Mouse (Mus musculus): ENCODE measurements around the gene Crybg3. TPM values are rescaled to one million over a fixed set of nuclear protein-coding genes. Genes with fewer than 3 reads are reported as not detected.

Crybg3 gene
- polyA plus RNA-seq, 1 experiment = 1.8 TPM

DNA sequence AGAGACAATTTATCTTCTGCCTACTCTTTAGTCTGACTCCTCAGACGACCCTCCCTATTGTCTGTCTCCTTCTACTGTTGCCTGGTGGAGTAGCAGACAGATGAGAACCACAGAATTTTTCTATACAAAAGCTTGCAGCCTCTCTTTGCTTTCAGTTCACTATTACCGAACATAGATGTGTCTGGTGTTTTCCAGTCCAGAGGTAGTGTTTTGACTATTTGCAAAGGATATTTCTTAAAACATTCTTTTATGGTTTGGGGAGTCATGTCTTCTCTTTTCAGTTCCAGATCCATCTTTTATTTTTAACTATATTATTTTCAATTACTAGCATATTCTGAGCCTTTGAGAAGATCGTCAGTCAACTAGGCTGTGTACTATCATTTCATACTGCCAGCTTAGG, 14.9 kb upstream of the Crybg3 start:
- no peak for TF ChIP-seq CTCF (IDR thresholded peaks at IDR 0.05; ENCODE audit: extremely low read depth, insufficient read length, insufficient replicate concordance, low read depth, low read length)
- TF ChIP-seq POLR2A (IDR thresholded peaks at IDR 0.05; ENCODE audit: low read depth, low read length) = no peak
- WGBS = 64% methylated on average over 3 of the region's 3 CpGs
- H3K27me3 ChIP-seq (ENCODE audit: control insufficient read depth, insufficient read depth, low read length) = no peaks in the 10 kb centered on the region
- H3K36me3 ChIP-seq (ENCODE audit: control insufficient read depth, insufficient read depth, low read length) = no peaks in the 10 kb centered on the region
- no peak overlapping the region for H3K4me3 ChIP-seq (ENCODE audit: low read depth, low read length)
- H3K4me1 ChIP-seq (ENCODE audit: control insufficient read depth, insufficient read depth, insufficient read length, low read length) = peaks cover 1% of the 10 kb centered on the region; the same call in 1 of the 2 replicates
- no peak overlapping the region for H3K27ac ChIP-seq (ENCODE audit: insufficient read depth, low read depth, low read length)

- H3K27me3 ChIP-seq (ENCODE audit: control insufficient read depth, insufficient read depth, low read length) = no peaks in the 10 kb centered on the region
- TF ChIP-seq CTCF (IDR thresholded peaks at IDR 0.05; ENCODE audit: extremely low read depth, insufficient read length, insufficient replicate concordance, low read depth, low read length) = no peak
- no peak for TF ChIP-seq POLR2A (IDR thresholded peaks at IDR 0.05; ENCODE audit: low read depth, low read length)
- H3K4me1 ChIP-seq (ENCODE audit: control insufficient read depth, insufficient read depth, insufficient read length, low read length) = no peaks in the 10 kb centered on the region
- H3K27ac ChIP-seq (ENCODE audit: insufficient read depth, low read depth, low read length) = no peak overlapping the region
- H3K36me3 ChIP-seq (ENCODE audit: control insufficient read depth, insufficient read depth, low read length) = no peaks in the 10 kb centered on the region
- WGBS = 41% methylated on average over 1 of the region's 1 CpGs
- H3K4me3 ChIP-seq (ENCODE audit: low read depth, low read length) = no peak overlapping the region
Measured at GRCm38 (mm10) chr16:59610750-59611149, 10.0 kb upstream of the Crybg3 start.

GRCm38 (mm10) chr16:59604078-59604781, 3.5 kb upstream of the Crybg3 start:
- H3K27me3 ChIP-seq (ENCODE audit: control insufficient read depth, insufficient read depth, low read length) = no peaks in the 10 kb centered on the region
- no peak overlapping the region for H3K27ac ChIP-seq (ENCODE audit: insufficient read depth, low read depth, low read length)
- WGBS = 60% methylated on average over 15 of the region's 15 CpGs
- no peak overlapping the region for H3K4me3 ChIP-seq (ENCODE audit: low read depth, low read length)
- no peak for TF ChIP-seq POLR2A (IDR thresholded peaks at IDR 0.05; ENCODE audit: low read depth, low read length)
- no peak for TF ChIP-seq CTCF (IDR thresholded peaks at IDR 0.05; ENCODE audit: extremely low read depth, insufficient read length, insufficient replicate concordance, low read depth, low read length)
- no peaks in the 10 kb centered on the region for H3K36me3 ChIP-seq (ENCODE audit: control insufficient read depth, insufficient read depth, low read length)
- H3K4me1 ChIP-seq (ENCODE audit: control insufficient read depth, insufficient read depth, insufficient read length, low read length) = peaks cover 4% of the 10 kb centered on the region

- 33% methylated on average over 17 of the region's 17 CpGs for WGBS
- Histone ChIP-seq H3K4me1 (ENCODE audit: control insufficient read depth, insufficient read depth, insufficient read length, low read length) (peaks cover 4% of the 10 kb centered on the region), H3K4me3 (ENCODE audit: low read depth, low read length) (peak overlapping the region; percentile 82), H3K36me3 (ENCODE audit: control insufficient read depth, insufficient read depth, low read length) (no peaks in the 10 kb centered on the region), H3K27me3 (ENCODE audit: control insufficient read depth, insufficient read depth, low read length) (no peaks in the 10 kb centered on the region), H3K27ac (ENCODE audit: insufficient read depth, low read depth, low read length) (peak overlapping the region; percentile 57)
- TF ChIP-seq POLR2A (IDR thresholded peaks at IDR 0.05; ENCODE audit: low read depth, low read length) = no peak
- no peak for TF ChIP-seq CTCF (IDR thresholded peaks at IDR 0.05; ENCODE audit: extremely low read depth, insufficient read length, insufficient replicate concordance, low read depth, low read length)
Measured at GRCm38 (mm10) chr16:59599411-59600265, 1.1 kb downstream of the Crybg3 start.

- Histone ChIP-seq H3K36me3 (ENCODE audit: control insufficient read depth, insufficient read depth, low read length) (no peaks in the 10 kb centered on the region), H3K27ac (ENCODE audit: insufficient read depth, low read depth, low read length) (peak overlapping the region; percentile 12; the same call in 1 of the 2 replicates), H3K4me3 (ENCODE audit: low read depth, low read length) (no peak overlapping the region), H3K27me3 (ENCODE audit: control insufficient read depth, insufficient read depth, low read length) (no peaks in the 10 kb centered on the region), H3K4me1 (ENCODE audit: control insufficient read depth, insufficient read depth, insufficient read length, low read length) (peaks cover 4% of the 10 kb centered on the region)
- TF ChIP-seq POLR2A (IDR thresholded peaks at IDR 0.05; ENCODE audit: low read depth, low read length) = no peak
- no peak for TF ChIP-seq CTCF (IDR thresholded peaks at IDR 0.05; ENCODE audit: extremely low read depth, insufficient read length, insufficient replicate concordance, low read depth, low read length)
- WGBS = 62% methylated on average over 4 of the region's 4 CpGs
Measured at GRCm38 (mm10) chr16:59598997-59599396, 1.8 kb downstream of the Crybg3 start.

GRCm38 (mm10) chr16:59597256-59597655, 3.5 kb downstream of the Crybg3 start:
- Histone ChIP-seq H3K4me1 (ENCODE audit: control insufficient read depth, insufficient read depth, insufficient read length, low read length) (peaks cover 4% of the 10 kb centered on the region), H3K27me3 (ENCODE audit: control insufficient read depth, insufficient read depth, low read length) (no peaks in the 10 kb centered on the region), H3K27ac (ENCODE audit: insufficient read depth, low read depth, low read length) (no peak overlapping the region), H3K4me3 (ENCODE audit: low read depth, low read length) (no peak overlapping the region), H3K36me3 (ENCODE audit: control insufficient read depth, insufficient read depth, low read length) (no peaks in the 10 kb centered on the region)
- TF ChIP-seq CTCF (IDR thresholded peaks at IDR 0.05; ENCODE audit: extremely low read depth, insufficient read length, insufficient replicate concordance, low read depth, low read length) = no peak
- no peak for TF ChIP-seq POLR2A (IDR thresholded peaks at IDR 0.05; ENCODE audit: low read depth, low read length)
- 95% methylated on average over 6 of the region's 6 CpGs for whole genome bisulfite sequencing

GRCm38 (mm10) chr16:59594714-59595113, 6.1 kb downstream of the Crybg3 start:
- Histone ChIP-seq H3K4me3 (ENCODE audit: low read depth, low read length) (no peak overlapping the region), H3K36me3 (ENCODE audit: control insufficient read depth, insufficient read depth, low read length) (no peaks in the 10 kb centered on the region), H3K4me1 (ENCODE audit: control insufficient read depth, insufficient read depth, insufficient read length, low read length) (no peaks in the 10 kb centered on the region), H3K27me3 (ENCODE audit: control insufficient read depth, insufficient read depth, low read length) (no peaks in the 10 kb centered on the region), H3K27ac (ENCODE audit: insufficient read depth, low read depth, low read length) (no peak overlapping the region)
- 62% methylated on average over 3 of the region's 3 CpGs for WGBS
- TF ChIP-seq CTCF (IDR thresholded peaks at IDR 0.05; ENCODE audit: extremely low read depth, insufficient read length, insufficient replicate concordance, low read depth, low read length) (no peak), POLR2A (IDR thresholded peaks at IDR 0.05; ENCODE audit: low read depth, low read length) (no peak)
